Mouse (Mus musculus) MEL (cell line): Measurements from ENCODE around the gene Svs6. TPM values are rescaled to one million over a fixed set of nuclear protein-coding genes. Genes with fewer than 3 reads are reported as not detected.

Experiments
- DNase-seq: peaks from one replicate; pipeline ENCODE4 v3.0.0; 2011; ENCODE audit warnings: low read depth, low spot score
- H3K27ac ChIP-seq: 2 replicates; pipeline ENCODE4 v1.5.1; 2012; ENCODE audit warnings: low read depth, mild to moderate bottlenecking, control low read depth, low read length, moderate library complexity; ENCODE audit not compliant: control insufficient read depth
- H3K27me3 ChIP-seq, 2 experiments: fragments of 150-350 bp in 1 of 2; sonication (generic) in 1 of 2; 2 replicates each; pipeline ENCODE4 v1.6.1; 2012; ENCODE audit warnings: low read length in 2 of 2, mild to moderate bottlenecking in 2 of 2, improper control_type of control experiment in 1 of 2, moderate library complexity in 1 of 2; ENCODE audit not compliant: insufficient read depth in 2 of 2, control insufficient read depth in 1 of 2
- H3K36me3 ChIP-seq, 2 experiments: 2 replicates each; pipeline ENCODE4 v1.6.1; 2012 to 2014; ENCODE audit warnings: low read length in 2 of 2, improper control_type of control experiment in 1 of 2, inconsistent platforms in 1 of 2, mild to moderate bottlenecking in 1 of 2; ENCODE audit not compliant: insufficient read depth in 2 of 2, control insufficient read depth in 1 of 2
- H3K4me1 ChIP-seq, 2 experiments: fragments of 150-350 bp in 1 of 2; sonication (generic) in 1 of 2; 2 replicates each; pipeline ENCODE4 v1.6.1; 2012; ENCODE audit warnings: low read length in 2 of 2, improper control_type of control experiment in 1 of 2, mild to moderate bottlenecking in 1 of 2; ENCODE audit not compliant: insufficient read depth in 2 of 2, control insufficient read depth in 1 of 2
- H3K4me3 ChIP-seq, 2 experiments: fragments of 150-350 bp in 1 of 2; sonication (generic) in 1 of 2; 2 replicates each; pipeline ENCODE4 v1.5.1; 2012; ENCODE audit warnings: low read depth in 2 of 2, low read length in 2 of 2, mild to moderate bottlenecking in 2 of 2, moderate library complexity in 2 of 2, control low read depth in 1 of 2, improper control_type of control experiment in 1 of 2; ENCODE audit not compliant: control insufficient read depth in 1 of 2, insufficient read depth in 1 of 2
- H3K79me2 ChIP-seq: 2 replicates; pipeline ENCODE4 v1.6.1; 2012; ENCODE audit warnings: mild to moderate bottlenecking, low read length, moderate library complexity; ENCODE audit not compliant: control insufficient read depth, poor library complexity, insufficient read depth
- H3K9ac ChIP-seq: 2 replicates; pipeline ENCODE4 v1.6.1; 2012; ENCODE audit warnings: low read depth, mild to moderate bottlenecking, control low read depth, low read length, moderate library complexity; ENCODE audit not compliant: control insufficient read depth, poor library complexity, severe bottlenecking
- H3K9me3 ChIP-seq: fragments of 150-350 bp; sonication (generic); replicated peaks from 2 replicates; pipeline ENCODE4 v1.6.1; 2012; ENCODE audit warnings: mild to moderate bottlenecking, low read length, improper control_type of control experiment, moderate library complexity; ENCODE audit not compliant: insufficient read depth
- CHD1 ChIP-seq: IDR thresholded peaks from 2 replicates; pipeline ENCODE4 v1.6.1; 2012; ENCODE audit warnings: low read depth, mild to moderate bottlenecking, inconsistent platforms, low read length, improper control_type of control experiment
- CTCF ChIP-seq, 3 experiments: IDR thresholded peaks in 2 of 3; conservative IDR thresholded peaks in 1 of 3; 2 replicates each; pipeline ENCODE4 v1.5.1; 2011 to 2012; ENCODE audit warnings: low read length in 3 of 3, low read depth in 2 of 3, mild to moderate bottlenecking in 2 of 3, improper control_type of control experiment in 1 of 3, inconsistent platforms in 1 of 3, mixed read lengths in 1 of 3, moderate library complexity in 1 of 3; ENCODE audit not compliant: control insufficient read depth in 1 of 3, insufficient read depth in 1 of 3, poor library complexity in 1 of 3, severe bottlenecking in 1 of 3
- E2F4 ChIP-seq: IDR thresholded peaks from 2 replicates; pipeline ENCODE4 v1.6.1; 2011; ENCODE audit warnings: low read depth, low read length, improper control_type of control experiment, borderline replicate concordance
- ELF1 ChIP-seq: IDR thresholded peaks from 2 replicates; pipeline ENCODE4 v1.6.1; 2014; ENCODE audit warnings: low read depth, mild to moderate bottlenecking, inconsistent platforms, low read length, improper control_type of control experiment, moderate library complexity
- EP300 ChIP-seq, 2 experiments: IDR thresholded peaks; 2 replicates each; pipeline ENCODE4 v1.6.1; 2011; ENCODE audit warnings: improper control_type of control experiment in 2 of 2, low read length in 2 of 2, low read depth in 1 of 2, mild to moderate bottlenecking in 1 of 2
- KAT2A ChIP-seq: conservative IDR thresholded peaks from 2 replicates; pipeline ENCODE4 v1.6.1; 2012; ENCODE audit warnings: low read depth, low read length, improper control_type of control experiment, inconsistent platforms
- MXI1 ChIP-seq: IDR thresholded peaks from 2 replicates; pipeline ENCODE4 v1.6.1; 2011; ENCODE audit warnings: mild to moderate bottlenecking, low read depth, low read length, improper control_type of control experiment
- POLR2A ChIP-seq, 2 experiments: IDR thresholded peaks; 2 replicates each; pipeline ENCODE4 v1.6.1; 2011 to 2012; ENCODE audit warnings: low read length in 2 of 2, mild to moderate bottlenecking in 2 of 2, control low read depth in 1 of 2, improper control_type of control experiment in 1 of 2, low read depth in 1 of 2, moderate library complexity in 1 of 2; ENCODE audit not compliant: control insufficient read depth in 1 of 2, insufficient read depth in 1 of 2, poor library complexity in 1 of 2
- RAD21 ChIP-seq: IDR thresholded peaks from 2 replicates; pipeline ENCODE4 v1.6.1; 2011; ENCODE audit warnings: mild to moderate bottlenecking, low read depth, low read length, improper control_type of control experiment
- SIN3A ChIP-seq: IDR thresholded peaks from 2 replicates; pipeline ENCODE4 v1.6.1; 2012; ENCODE audit warnings: low read length, improper control_type of control experiment, inconsistent platforms
- SMC3 ChIP-seq: IDR thresholded peaks from 2 replicates; pipeline ENCODE4 v1.6.1; 2011; ENCODE audit warnings: low read depth, low read length, improper control_type of control experiment
- TAL1 ChIP-seq: IDR thresholded peaks from 2 replicates; pipeline ENCODE4 v1.6.1; 2012; ENCODE audit warnings: mild to moderate bottlenecking, inconsistent platforms, low read length, moderate library complexity, mixed read lengths
- TCF12 ChIP-seq: IDR thresholded peaks from 2 replicates; pipeline ENCODE4 v1.6.1; 2014; ENCODE audit warnings: low read depth, mild to moderate bottlenecking, inconsistent platforms, low read length, improper control_type of control experiment, moderate library complexity
- UBTF ChIP-seq: IDR thresholded peaks from 2 replicates; pipeline ENCODE4 v1.6.1; 2012; ENCODE audit warnings: low read depth, mild to moderate bottlenecking, inconsistent platforms, low read length, improper control_type of control experiment, moderate library complexity, borderline replicate concordance; ENCODE audit not compliant: insufficient read depth
- USF1 ChIP-seq: IDR thresholded peaks from 2 replicates; pipeline ENCODE4 v1.6.1; 2014; ENCODE audit warnings: low read depth, mild to moderate bottlenecking, inconsistent platforms, low read length, improper control_type of control experiment, moderate library complexity
- ZC3H11A ChIP-seq: IDR thresholded peaks from 2 replicates; pipeline ENCODE4 v1.6.1; 2012; ENCODE audit warnings: low read depth, mild to moderate bottlenecking, inconsistent platforms, low read length, improper control_type of control experiment
- ZKSCAN1 ChIP-seq: IDR thresholded peaks from 2 replicates; pipeline ENCODE4 v1.6.1; 2012; ENCODE audit warnings: low read depth, mild to moderate bottlenecking, inconsistent platforms, low read length, improper control_type of control experiment, moderate library complexity
- polyA plus RNA-seq, 2 experiments: library from polyadenylated mRNA; stranded (reverse) in 1 of 2; unstranded in 1 of 2; fragments of >175 nt in 1 of 2; fragments of >200 nt in 1 of 2; gene quantifications; 2 replicates each; pipeline versions ENCODE4 v1.2.1 to v1.2.4; 2012; ENCODE audit warnings: low replicate concordance in 2 of 2, low read depth in 1 of 2; ENCODE audit not compliant: insufficient read length in 2 of 2, insufficient read depth in 1 of 2, missing spikeins in 1 of 2
- total RNA-seq: library from RNA; depleted of rRNA; stranded (reverse); fragments of 300-350 nt; gene quantifications from 2 replicates; pipeline ENCODE4 v1.2.3, GENCODE M21; 2012

Svs6 gene
- total and polyA plus RNA-seq, 3 experiments = not detected

GRCm38 (mm10) chr2:164352697-164353096 is 36.1 kb downstream of the Svs6 start (continued):
- TF ChIP-seq UBTF (no peak), POLR2A (IDR thresholded peaks at IDR 0.05; ENCODE audit: control insufficient read depth in 1 of 2, insufficient read depth in 1 of 2, low read depth in 1 of 2, low read length in 2 of 2, poor library complexity in 1 of 2) (no peak)

GRCm38 (mm10) chr2:164353356-164353755 is 36.8 kb downstream of the Svs6 start:
- no peaks in the 10 kb centered on the region for H3K4me1 ChIP-seq
- no peak overlapping the region for H3K9ac ChIP-seq
- DNase-seq = no peak
- no peak overlapping the region for H3K27ac ChIP-seq
- H3K4me3 ChIP-seq = no peak overlapping the region
- H3K27me3 ChIP-seq = peaks cover 0 to 3% of the 10 kb centered on the region in 2 experiments; a peak in 3 of 4 replicates
- TF ChIP-seq TAL1 (no peak), KAT2A (no peak), MXI1 (no peak), TCF12 (no peak), E2F4 (no peak), USF1 (no peak), POLR2A (IDR thresholded peaks at IDR 0.05; ENCODE audit: control insufficient read depth in 1 of 2, insufficient read depth in 1 of 2, low read depth in 1 of 2, low read length in 2 of 2, poor library complexity in 1 of 2) (no peak), ELF1 (no peak)
- TF ChIP-seq, all 39 proteins: peak for 0
- Histone ChIP-seq H3K9me3 (no peaks in the 10 kb centered on the region), H3K36me3 (no peaks in the 10 kb centered on the region), H3K79me2 (no peaks in the 10 kb centered on the region)

GRCm38 (mm10) chr2:164356177-164356967 is 39.8 kb downstream of the Svs6 start:
- no peak overlapping the region for H3K27ac ChIP-seq

GRCm38 (mm10) chr2:164358373-164358772 is 41.8 kb downstream of the Svs6 start:
- Histone ChIP-seq H3K36me3 (peaks cover 0 to 2% of the 10 kb centered on the region in 2 experiments; a peak in 1 of 4 replicates), H3K9ac (no peak overlapping the region), H3K27me3 (peaks cover 0 to 1% of the 10 kb centered on the region in 2 experiments; a peak in 1 of 4 replicates), H3K4me1 (peaks cover 0 to 3% of the 10 kb centered on the region in 2 experiments; a peak in 1 of 4 replicates), H3K9me3 (no peaks in the 10 kb centered on the region), H3K79me2 (no peaks in the 10 kb centered on the region), H3K4me3 (no peak overlapping the region), H3K27ac (no peak overlapping the region)
- TF ChIP-seq ZKSCAN1 (no peak), SMC3 (peak; percentile 31; the same call in 1 of the 2 replicates), E2F4 (no peak), POLR2A (IDR thresholded peaks at IDR 0.05; ENCODE audit: control insufficient read depth in 1 of 2, insufficient read depth in 1 of 2, low read depth in 1 of 2, low read length in 2 of 2, poor library complexity in 1 of 2) (no peak), RAD21 (peak; percentile 13), ZC3H11A (no peak), CTCF (IDR thresholded peaks at IDR 0.05 in 2 of 3, conservative IDR thresholded peaks at IDR 0.05 in 1 of 3; ENCODE audit: control insufficient read depth in 1 of 3, insufficient read depth in 1 of 3, low read depth in 2 of 3, low read length in 3 of 3, poor library complexity in 1 of 3, severe bottlenecking in 1 of 3) (peak; percentile 21 to 64 (median 50); a peak in 5 of 6 replicates), CHD1 (no peak)
- peak; percentile 19 for DNase-seq

More at GRCm38 (mm10) chr2:164356177-164356967, 39.8 kb downstream of the Svs6 start:
- TF ChIP-seq SIN3A = no peak
- no peak for TF ChIP-seq EP300 (IDR thresholded peaks at IDR 0.05; ENCODE audit: low read depth in 1 of 2, low read length in 2 of 2)
- H3K27me3 ChIP-seq = peaks cover 0 to 1% of the 10 kb centered on the region in 2 experiments; a peak in 2 of 4 replicates
- no peak overlapping the region for H3K9ac ChIP-seq
- H3K36me3 ChIP-seq = peaks cover 0 to 2% of the 10 kb centered on the region in 2 experiments; a peak in 1 of 4 replicates
- H3K4me1 ChIP-seq = peaks cover 0 to 3% of the 10 kb centered on the region in 2 experiments; a peak in 1 of 4 replicates
- no peak overlapping the region for H3K4me3 ChIP-seq
- H3K9me3 ChIP-seq = no peaks in the 10 kb centered on the region
- H3K79me2 ChIP-seq = no peaks in the 10 kb centered on the region
- DNase-seq = no peak
